Mouse (Mus musculus): ENCODE results near the gene Gm266. TPM values are rescaled to one million over a fixed set of nuclear protein-coding genes. Genes with fewer than 3 reads are reported as not detected.

The Gm266 gene
- polyA plus RNA-seq, 1 experiment from 2014 or later = 0.49 TPM

- Histone ChIP-seq H3K4me3 (ENCODE audit: low read depth, low read length) (no peak overlapping the region), H3K9ac (replicated peaks) (no peak overlapping the region), H3K27me3 (ENCODE audit: insufficient read depth, low read length) (no peaks in the 10 kb centered on the region), H3K4me2 (ENCODE audit: low read depth, low read length) (no peak overlapping the region), H3K27ac (ENCODE audit: low read depth) (no peak overlapping the region), H3K36me3 (replicated peaks; ENCODE audit: insufficient read depth, low read length) (peaks cover 97% of the 10 kb centered on the region), H3K9me3 (ENCODE audit: low read length) (no peaks in the 10 kb centered on the region), H3K4me1 (ENCODE audit: insufficient read depth) (peaks cover 38% of the 10 kb centered on the region)
- 0 out of 2 replicates have a peak, but pooled peaks have one; percentile 13 for ATAC-seq
- peak; percentile 45 for DNase-seq
- no peak for TF ChIP-seq EP300 (IDR thresholded peaks at IDR 0.05; ENCODE audit: low read depth)
- TF ChIP-seq CTCF (IDR thresholded peaks at IDR 0.05; ENCODE audit: low read depth) = no peak
- 54% methylated on average over 13 of the region's 14 CpGs for WGBS (ENCODE audit: insufficient replicate concordance)
Observed at GRCm38 (mm10) chr12:111448931-111449705, 36.5 kb downstream of the Gm266 start.

GRCm38 (mm10) chr12:111447898-111448760 is 37.5 kb downstream of the Gm266 start:
- Histone ChIP-seq H3K36me3 (replicated peaks; ENCODE audit: insufficient read depth, low read length) (peaks cover 87% of the 10 kb centered on the region), H3K4me1 (ENCODE audit: insufficient read depth) (peaks cover 38% of the 10 kb centered on the region), H3K27me3 (ENCODE audit: insufficient read depth, low read length) (no peaks in the 10 kb centered on the region), H3K27ac (ENCODE audit: low read depth) (no peak overlapping the region), H3K9ac (replicated peaks) (no peak overlapping the region), H3K4me3 (ENCODE audit: low read depth, low read length) (no peak overlapping the region), H3K9me3 (ENCODE audit: low read length) (no peaks in the 10 kb centered on the region), H3K4me2 (ENCODE audit: low read depth, low read length) (no peak overlapping the region)
- DNase-seq = no peak
- TF ChIP-seq CTCF (IDR thresholded peaks at IDR 0.05; ENCODE audit: low read depth) (no peak), EP300 (IDR thresholded peaks at IDR 0.05; ENCODE audit: low read depth) (no peak)
- WGBS (ENCODE audit: insufficient replicate concordance) = 81% methylated on average over 22 of the region's 22 CpGs
- ATAC-seq = no peak

- H3K27me3 ChIP-seq (ENCODE audit: insufficient read depth, low read length) = no peaks in the 10 kb centered on the region
- no peak overlapping the region for H3K4me2 ChIP-seq (ENCODE audit: low read depth, low read length)
- TF ChIP-seq CTCF (IDR thresholded peaks at IDR 0.05; ENCODE audit: low read depth) (no peak), EP300 (IDR thresholded peaks at IDR 0.05; ENCODE audit: low read depth) (no peak)
- peaks cover 79% of the 10 kb centered on the region for H3K36me3 ChIP-seq (replicated peaks; ENCODE audit: insufficient read depth, low read length)
- 71% methylated on average over 9 of the region's 9 CpGs for WGBS (ENCODE audit: insufficient replicate concordance)
- H3K9me3 ChIP-seq (ENCODE audit: low read length) = no peaks in the 10 kb centered on the region
- ATAC-seq (no peak), DNase-seq (no peak)
- H3K9ac ChIP-seq (replicated peaks) = no peak overlapping the region
- H3K27ac ChIP-seq (ENCODE audit: low read depth) = no peak overlapping the region
- no peak overlapping the region for H3K4me3 ChIP-seq (ENCODE audit: low read depth, low read length)
- H3K4me1 ChIP-seq (ENCODE audit: insufficient read depth) = peaks cover 41% of the 10 kb centered on the region
Observed at GRCm38 (mm10) chr12:111447350-111447749, 38.3 kb downstream of the Gm266 start.

- H3K27me3 ChIP-seq (ENCODE audit: insufficient read depth, low read length) = no peaks in the 10 kb centered on the region
- no peak for DNase-seq
- peaks cover 73% of the 10 kb centered on the region for H3K36me3 ChIP-seq (replicated peaks; ENCODE audit: insufficient read depth, low read length)
- H3K4me1 ChIP-seq (ENCODE audit: insufficient read depth) = peaks cover 48% of the 10 kb centered on the region
- H3K9ac ChIP-seq (replicated peaks) = no peak overlapping the region; the same call in 1 of the 2 replicates
- no peak overlapping the region for H3K27ac ChIP-seq (ENCODE audit: low read depth)
- H3K4me3 ChIP-seq (ENCODE audit: low read depth, low read length) = 0 out of 2 replicates have a peak overlapping the region, but pooled peaks have one; percentile 81
- H3K9me3 ChIP-seq (ENCODE audit: low read length) = no peaks in the 10 kb centered on the region
- WGBS (ENCODE audit: insufficient replicate concordance) = 79% methylated on average over 5 of the region's 5 CpGs
- H3K4me2 ChIP-seq (ENCODE audit: low read depth, low read length) = no peak overlapping the region
- ATAC-seq = no peak
- no peak for TF ChIP-seq EP300 (IDR thresholded peaks at IDR 0.05; ENCODE audit: low read depth)
- no peak for TF ChIP-seq CTCF (IDR thresholded peaks at IDR 0.05; ENCODE audit: low read depth)
Observed at GRCm38 (mm10) chr12:111446745-111447144, 38.9 kb downstream of the Gm266 start.

- DNase-seq (no peak), ATAC-seq (no peak)
- H3K9me3 ChIP-seq (ENCODE audit: low read length) = no peaks in the 10 kb centered on the region
- peaks cover 50% of the 10 kb centered on the region for H3K4me1 ChIP-seq (ENCODE audit: insufficient read depth)
- H3K27ac ChIP-seq (ENCODE audit: low read depth) = no peak overlapping the region
- TF ChIP-seq EP300 (IDR thresholded peaks at IDR 0.05; ENCODE audit: low read depth) (no peak), CTCF (IDR thresholded peaks at IDR 0.05; ENCODE audit: low read depth) (no peak)
- H3K9ac ChIP-seq (replicated peaks) = peak overlapping the region; percentile 91
- H3K4me3 ChIP-seq (ENCODE audit: low read depth, low read length) = peak overlapping the region; percentile 81
- H3K36me3 ChIP-seq (replicated peaks; ENCODE audit: insufficient read depth, low read length) = peaks cover 66% of the 10 kb centered on the region
- 49% methylated on average over 27 of the region's 27 CpGs for WGBS (ENCODE audit: insufficient replicate concordance)
- H3K4me2 ChIP-seq (ENCODE audit: low read depth, low read length) = peak overlapping the region; percentile 76
- H3K27me3 ChIP-seq (ENCODE audit: insufficient read depth, low read length) = no peaks in the 10 kb centered on the region
Observed at GRCm38 (mm10) chr12:111445890-111446613, 39.6 kb downstream of the Gm266 start.

All from liver, postnatal 0 days (tissue).